8 mouse cellular contexts compared by ENCODE assay signal in genomic region chr9:35108916-35109315, GRCm38 (mm10). TPM values are rescaled to one million over a fixed set of nuclear protein-coding genes. Genes with fewer than 3 reads are reported as not detected.
DNase-seq lines count a peak whose midpoint lies in the region; ATAC-seq lines count a peak whose summit lies in the region.

No protein-coding gene starts in this region.

- intact Hi-C loops in heart, postnatal 36 days (cut with DNase I): no loop called here
- intact Hi-C loops in left cerebral cortex, postnatal 14 days (cut with DNase I): no loop called here

- H3K9me3 ChIP-seq in forebrain, embryonic 16.5 days (ENCODE audit: control insufficient read depth, low read length): no peaks in the 10 kb centered on the region

- no peak overlapping the region for H3K9ac ChIP-seq in forebrain, embryonic 16.5 days (replicated peaks; ENCODE audit: low read depth, low read length)

- DNase-seq in retina, postnatal 1 day: peak; percentile 68
- no peak for DNase-seq in retina, embryonic 14.5 days (ENCODE audit: low spot score)
- DNase-seq in heart, postnatal 36 days: peak; percentile 71 to 72
- DNase-seq in left cerebral cortex, postnatal 14 days (ENCODE audit: low spot score in 2 of 2): peak; percentile 72 to 83
- peak; percentile 39 for DNase-seq in mesoderm, embryonic 11.5 days (ENCODE audit: low read depth, low spot score)
- DNase-seq in yolk sac, embryonic 10.5 days (ENCODE audit: low spot score): no peak

- 32% methylated on average over 5 of the region's 5 CpGs for WGBS in forebrain, embryonic 16.5 days

- peaks cover 26% of the 10 kb centered on the region for H3K4me1 ChIP-seq in forebrain, embryonic 16.5 days (replicated peaks; ENCODE audit: control insufficient read depth, insufficient read depth, low read length)

- no peaks in the 10 kb centered on the region for H3K36me3 ChIP-seq in forebrain, embryonic 16.5 days (ENCODE audit: control insufficient read depth, insufficient read depth)

- no peak overlapping the region for H3K4me3 ChIP-seq in forebrain, embryonic 16.5 days (replicated peaks; ENCODE audit: low read length)

- no peaks in the 10 kb centered on the region for H3K27me3 ChIP-seq in forebrain, embryonic 16.5 days (replicated peaks; ENCODE audit: control insufficient read depth, insufficient read depth, low read length)

- H3K4me2 ChIP-seq in forebrain, embryonic 16.5 days (ENCODE audit: low read length): no peak overlapping the region

- ATAC-seq in forebrain, embryonic 16.5 days: peak; percentile 83
- no peak for ATAC-seq in granulocyte monocyte progenitor cell, adult 5-6 weeks (replicated peaks; ENCODE audit: poor library complexity, severe bottlenecking)

- H3K27ac ChIP-seq in forebrain, embryonic 16.5 days (ENCODE audit: low read length): no peak overlapping the region

RNA-seq across cellular contexts. Expression of gene St3gal4, which starts 10.2 kb away (rescaled TPM):
- polyA plus RNA-seq in forebrain, embryonic 16.5 days (2015; fragmentation: Nextera tagmentation; extraction: Ambion mirVana): 13.0 and 13.6 TPM in 2 replicates
- total RNA-seq in heart, postnatal 36 days (2021): 10 to 100 TPM; 26.8 to 39.1 TPM
- total RNA-seq in left cerebral cortex, postnatal 14 days (2021): 10 to 100 TPM; 28.2 to 29.9 TPM
- total RNA-seq in granulocyte monocyte progenitor cell, adult 5-6 weeks (2014; fragmentation: Nextera tagmentation): 39.2 and 44.6 TPM in 2 replicates
- total RNA-seq in granulocyte monocyte progenitor cell, adult 5-6 weeks (2017): 35.6 and 41.8 TPM in 2 replicates

Comparison
In these comparisons a context has a peak if more than half of its experiments do, and no peak if none do; other contexts are left out.
1. DNase-seq: peak in retina, postnatal 1 day (single experiment), heart, postnatal 36 days (2 of 2), left cerebral cortex, postnatal 14 days (2 of 2) and mesoderm, embryonic 11.5 days (single experiment); none in retina, embryonic 14.5 days (single experiment) and yolk sac, embryonic 10.5 days (single experiment).